Mouse (Mus musculus): ENCODE measurements around the gene Adat3. TPM values are rescaled to one million over a fixed set of nuclear protein-coding genes. Genes with fewer than 3 reads are reported as not detected.
A peak's percentile ranks its signal among the peaks of the same experiment; 100 is the strongest.
"Not testable (repeated sequence)": the region's sequence is repeated elsewhere in the genome, so short reads cannot be mapped to it uniquely, and the experiment has no call there.

Adat3 gene
- polyA plus RNA-seq, 1 experiment from 2014 or later, result 4.8 TPM

- ATAC-seq (ENCODE audit: low read depth), result no peak
- Histone ChIP-seq H3K36me3 (peaks cover 40% of the 10 kb centered on the region), H3K27ac (replicated peaks) (no peak overlapping the region), H3K4me1 (replicated peaks) (peaks cover 24% of the 10 kb centered on the region), H3K27me3 (no peaks in the 10 kb centered on the region), H3K9me3 (no peaks in the 10 kb centered on the region), H3K4me2 (no peak overlapping the region), H3K4me3 (no peak overlapping the region), H3K9ac (no peak overlapping the region)
- 92% methylated on average over 2 of the region's 2 CpGs for WGBS
These were observed 2.3 kb downstream of the Adat3 start for GRCm38 (mm10) chr10:80604988-80605387.

GRCm38 (mm10) chr10:80605721-80606120, 3.0 kb downstream of the Adat3 start, which contains the start of gene Gm49322:
Gene Gm49322, plus strand, starts transcription at chr10:80606021.
- not testable (repeated sequence) for H3K9ac ChIP-seq; H3K27me3 ChIP-seq; H3K9me3 ChIP-seq; H3K4me3 ChIP-seq; ATAC-seq (ENCODE audit: low read depth); H3K27ac ChIP-seq (replicated peaks); H3K4me2 ChIP-seq
- WGBS, result 86% methylated on average over 4 of the region's 4 CpGs
- Histone ChIP-seq H3K36me3 (peaks cover 40% of the 10 kb centered on the region), H3K4me1 (replicated peaks) (peaks cover 24% of the 10 kb centered on the region)

- H3K4me3 ChIP-seq, result no peak overlapping the region
- H3K9me3 ChIP-seq, result no peaks in the 10 kb centered on the region
- 92% methylated on average over 23 of the region's 23 CpGs for whole genome bisulfite sequencing
- H3K4me2 ChIP-seq, result no peak overlapping the region
- no peak overlapping the region for H3K9ac ChIP-seq
- H3K27me3 ChIP-seq, result no peaks in the 10 kb centered on the region
- H3K27ac ChIP-seq (replicated peaks), result no peak overlapping the region
- H3K36me3 ChIP-seq, result peaks cover 41% of the 10 kb centered on the region
- ATAC-seq (ENCODE audit: low read depth), result no peak
- peaks cover 24% of the 10 kb centered on the region for H3K4me1 ChIP-seq (replicated peaks)
These were observed 3.6 kb downstream of the Adat3 start for GRCm38 (mm10) chr10:80606306-80606705.

GRCm38 (mm10) chr10:80606737-80607350, 4.2 kb downstream of the Adat3 start:
- ATAC-seq (ENCODE audit: low read depth), result no peak
- peaks cover 24% of the 10 kb centered on the region for H3K4me1 ChIP-seq (replicated peaks)
- H3K27ac ChIP-seq (replicated peaks), result no peak overlapping the region
- H3K4me2 ChIP-seq, result no peak overlapping the region
- H3K4me3 ChIP-seq, result no peak overlapping the region
- WGBS, result 97% methylated on average over 34 of the region's 34 CpGs
- H3K36me3 ChIP-seq, result peaks cover 45% of the 10 kb centered on the region
- no peaks in the 10 kb centered on the region for H3K27me3 ChIP-seq
- no peaks in the 10 kb centered on the region for H3K9me3 ChIP-seq
- H3K9ac ChIP-seq, result no peak overlapping the region

- Histone ChIP-seq H3K27me3 (no peaks in the 10 kb centered on the region), H3K4me3 (no peak overlapping the region), H3K36me3 (peaks cover 60% of the 10 kb centered on the region), H3K27ac (replicated peaks) (no peak overlapping the region), H3K4me1 (replicated peaks) (peaks cover 16% of the 10 kb centered on the region), H3K9ac (0 out of 2 replicates have a peak overlapping the region, but pooled peaks have one; percentile 5), H3K9me3 (no peaks in the 10 kb centered on the region), H3K4me2 (no peak overlapping the region)
- 88% methylated on average over 3 of the region's 3 CpGs for WGBS
- no peak for ATAC-seq (ENCODE audit: low read depth)
These were observed 5.8 kb downstream of the Adat3 start for GRCm38 (mm10) chr10:80608435-80608834.

GRCm38 (mm10) chr10:80609269-80609924, 6.7 kb downstream of the Adat3 start:
- no peak for ATAC-seq (ENCODE audit: low read depth)
- no peaks in the 10 kb centered on the region for H3K9me3 ChIP-seq
- WGBS, result 93% methylated on average over 10 of the region's 10 CpGs
- H3K27ac ChIP-seq (replicated peaks), result no peak overlapping the region
- no peak overlapping the region for H3K4me2 ChIP-seq
- H3K4me1 ChIP-seq (replicated peaks), result peaks cover 6% of the 10 kb centered on the region
- no peaks in the 10 kb centered on the region for H3K27me3 ChIP-seq
- no peak overlapping the region for H3K9ac ChIP-seq
- H3K4me3 ChIP-seq, result no peak overlapping the region
- H3K36me3 ChIP-seq, result peaks cover 67% of the 10 kb centered on the region

GRCm38 (mm10) chr10:80610116-80610785, 7.6 kb downstream of the Adat3 start:
- Histone ChIP-seq H3K4me1 (replicated peaks) (no peaks in the 10 kb centered on the region), H3K27ac (replicated peaks) (no peak overlapping the region), H3K27me3 (no peaks in the 10 kb centered on the region), H3K4me3 (no peak overlapping the region), H3K9ac (no peak overlapping the region), H3K4me2 (no peak overlapping the region), H3K36me3 (peaks cover 76% of the 10 kb centered on the region), H3K9me3 (no peaks in the 10 kb centered on the region)
- no peak for ATAC-seq (ENCODE audit: low read depth)
- 92% methylated on average over 9 of the region's 9 CpGs for WGBS

- Histone ChIP-seq H3K9ac (no peak overlapping the region), H3K4me2 (no peak overlapping the region), H3K36me3 (peaks cover 82% of the 10 kb centered on the region)
These were observed 8.3 kb downstream of the Adat3 start for GRCm38 (mm10) chr10:80611024-80611423.

GRCm38 (mm10) chr10:80611905-80612304, 9.2 kb downstream of the Adat3 start:
- Histone ChIP-seq H3K4me2 (no peak overlapping the region), H3K9ac (no peak overlapping the region), H3K4me3 (no peak overlapping the region), H3K27ac (replicated peaks) (no peak overlapping the region), H3K36me3 (peaks cover 77% of the 10 kb centered on the region), H3K9me3 (no peaks in the 10 kb centered on the region), H3K27me3 (no peaks in the 10 kb centered on the region), H3K4me1 (replicated peaks) (no peaks in the 10 kb centered on the region)
- ATAC-seq (ENCODE audit: low read depth), result no peak
- 95% methylated on average over 3 of the region's 3 CpGs for WGBS

More at GRCm38 (mm10) chr10:80611024-80611423, 8.3 kb downstream of the Adat3 start:
- Histone ChIP-seq H3K27me3 (no peaks in the 10 kb centered on the region), H3K27ac (replicated peaks) (no peak overlapping the region), H3K4me3 (no peak overlapping the region), H3K9me3 (no peaks in the 10 kb centered on the region), H3K4me1 (replicated peaks) (no peaks in the 10 kb centered on the region)
- ATAC-seq (ENCODE audit: low read depth), result no peak
- WGBS, result 82% methylated on average over 4 of the region's 4 CpGs

GRCm38 (mm10) chr10:80613821-80614220, 11.1 kb downstream of the Adat3 start:
- H3K27ac ChIP-seq (replicated peaks), result no peak overlapping the region
- no peak overlapping the region for H3K4me3 ChIP-seq
- H3K36me3 ChIP-seq, result peaks cover 59% of the 10 kb centered on the region
- H3K4me1 ChIP-seq (replicated peaks), result no peaks in the 10 kb centered on the region
- H3K9ac ChIP-seq, result no peak overlapping the region
- H3K27me3 ChIP-seq, result no peaks in the 10 kb centered on the region
- 85% methylated on average over 3 of the region's 3 CpGs for WGBS
- no peaks in the 10 kb centered on the region for H3K9me3 ChIP-seq
- no peak for ATAC-seq (ENCODE audit: low read depth)
- H3K4me2 ChIP-seq, result no peak overlapping the region

GRCm38 (mm10) chr10:80614351-80614750, 11.7 kb downstream of the Adat3 start:
- 83% methylated on average over 6 of the region's 6 CpGs for WGBS
- no peak overlapping the region for H3K9ac ChIP-seq
- no peak overlapping the region for H3K4me3 ChIP-seq
- H3K9me3 ChIP-seq, result no peaks in the 10 kb centered on the region
- no peaks in the 10 kb centered on the region for H3K4me1 ChIP-seq (replicated peaks)
- H3K36me3 ChIP-seq, result peaks cover 54% of the 10 kb centered on the region
- no peak overlapping the region for H3K4me2 ChIP-seq
- no peak overlapping the region for H3K27ac ChIP-seq (replicated peaks)
- H3K27me3 ChIP-seq, result no peaks in the 10 kb centered on the region
- no peak for ATAC-seq (ENCODE audit: low read depth)

GRCm38 (mm10) chr10:80618181-80618580, 15.5 kb downstream of the Adat3 start:
- no peaks in the 10 kb centered on the region for H3K9me3 ChIP-seq
- peaks cover 10% of the 10 kb centered on the region for H3K4me1 ChIP-seq (replicated peaks)
- H3K4me3 ChIP-seq, result no peak overlapping the region
- ATAC-seq (ENCODE audit: low read depth), result no peak
- H3K9ac ChIP-seq, result no peak overlapping the region
- H3K27me3 ChIP-seq, result no peaks in the 10 kb centered on the region
- peaks cover 30% of the 10 kb centered on the region for H3K36me3 ChIP-seq
- no peak overlapping the region for H3K27ac ChIP-seq (replicated peaks)
- no peak overlapping the region for H3K4me2 ChIP-seq
- 82% methylated on average over 9 of the region's 9 CpGs for WGBS

All from neural tube, embryonic 13.5 days (tissue).